Mouse (Mus musculus) granulocyte monocyte progenitor cell, adult 5-6 weeks (primary cell): ENCODE results near the gene Wdfy3. TPM values are rescaled to one million over a fixed set of nuclear protein-coding genes. Genes with fewer than 3 reads are reported as not detected.

ENCODE experiments used
- ATAC-seq: replicated peaks from 2 replicates; pipeline ENCODE4 v1.8.0; 2016; ENCODE audit warnings: mild to moderate bottlenecking, moderate TSS enrichment, inconsistent platforms; ENCODE audit not compliant: poor library complexity, severe bottlenecking
- total RNA-seq, 2 experiments: library from RNA; stranded (forward) in 1 of 2; stranded (reverse) in 1 of 2; fragments of 200-712, 200-1000 nt in 1 of 2; fragments of >200 nt in 1 of 2; fragmentation: Nextera tagmentation in 1 of 2; gene quantifications; 2 replicates each; pipeline ENCODE4 v1.2.3; 2014 to 2017

The Wdfy3 gene
- total RNA-seq, 2 experiments from 2014 or later = 6.2 to 11.2 TPM

- ATAC-seq = no peak
Observed at GRCm38 (mm10) chr5:102055946-102056345, 13.8 kb downstream of the Wdfy3 start.

- peak; percentile 86 for ATAC-seq
Observed at GRCm38 (mm10) chr5:102055130-102055641, 14.5 kb downstream of the Wdfy3 start.

- no peak for ATAC-seq
Observed at GRCm38 (mm10) chr5:102054511-102055093, 15.1 kb downstream of the Wdfy3 start.

GRCm38 (mm10) chr5:102052906-102053305 is 16.8 kb downstream of the Wdfy3 start:
- no peak for ATAC-seq

GRCm38 (mm10) chr5:102052465-102052864 is 17.3 kb downstream of the Wdfy3 start:
- no peak for ATAC-seq

GRCm38 (mm10) chr5:102050677-102051076 is 19.0 kb downstream of the Wdfy3 start:
- ATAC-seq = no peak

GRCm38 (mm10) chr5:102048416-102048815 is 21.3 kb downstream of the Wdfy3 start:
- ATAC-seq = no peak

GRCm38 (mm10) chr5:102046617-102047116 is 23.1 kb downstream of the Wdfy3 start:
- ATAC-seq = peak; percentile 50

- peak; percentile 54 for ATAC-seq
Observed at GRCm38 (mm10) chr5:102045636-102046616, 23.8 kb downstream of the Wdfy3 start.

GRCm38 (mm10) chr5:102045177-102045576 is 24.5 kb downstream of the Wdfy3 start:
- ATAC-seq = peak; percentile 51

- peak; percentile 97 for ATAC-seq
Observed at GRCm38 (mm10) chr5:102033281-102033680, 36.4 kb downstream of the Wdfy3 start.

- peak; percentile 16; the same call in 1 of the 2 replicates for ATAC-seq
Observed at GRCm38 (mm10) chr5:102032594-102033240, 37.0 kb downstream of the Wdfy3 start.

GRCm38 (mm10) chr5:102032191-102032590 is 37.5 kb downstream of the Wdfy3 start:
- no peak for ATAC-seq

GRCm38 (mm10) chr5:102023376-102023775 is 46.3 kb downstream of the Wdfy3 start:
- ATAC-seq = no peak

- ATAC-seq = no peak
Observed at GRCm38 (mm10) chr5:102022018-102022898, 47.5 kb downstream of the Wdfy3 start.

GRCm38 (mm10) chr5:102014235-102014634 is 55.5 kb downstream of the Wdfy3 start:
- no peak for ATAC-seq

- ATAC-seq = no peak
Observed at GRCm38 (mm10) chr5:102013781-102014180, 55.9 kb downstream of the Wdfy3 start.

- ATAC-seq = no peak
Observed at GRCm38 (mm10) chr5:102010961-102011360, 58.8 kb downstream of the Wdfy3 start.

GRCm38 (mm10) chr5:102009606-102010005 is 60.1 kb downstream of the Wdfy3 start:
- ATAC-seq = no peak

- no peak for ATAC-seq
Observed at GRCm38 (mm10) chr5:102008712-102009111, 61.0 kb downstream of the Wdfy3 start.
